Mouse (Mus musculus) layer of hippocampus, postnatal 36 days (tissue): ENCODE results near the gene 1600002K03Rik. TPM values are rescaled to one million over a fixed set of nuclear protein-coding genes. Genes with fewer than 3 reads are reported as not detected.
A peak's percentile ranks its signal among the peaks of the same experiment; 100 is the strongest.

Experiments used
- DNase-seq, 2 experiments: peaks; one replicate each; pipeline ENCODE4 v3.0.0; 2022
- total RNA-seq, 2 experiments: library from RNA; stranded (reverse); gene quantifications; 2 replicates each; pipeline ENCODE4 v1.2.3; 2021

1600002K03Rik gene
- total RNA-seq, 2 experiments from 2014 or later, result 6.4 to 6.9 TPM

- peak; percentile 97 to 98 for DNase-seq
Observed at GRCm38 (mm10) chr10:80141243-80141642, 31.5 kb upstream of the 1600002K03Rik start.

- DNase-seq, result peak; percentile 92 to 93
Observed at GRCm38 (mm10) chr10:80141786-80142529, 30.8 kb upstream of the 1600002K03Rik start.

GRCm38 (mm10) chr10:80142530-80142925 lies 30.2 kb upstream of the 1600002K03Rik start:
- no peak for DNase-seq

- no peak for DNase-seq
Observed at GRCm38 (mm10) chr10:80143664-80144063, 29.1 kb upstream of the 1600002K03Rik start.

GRCm38 (mm10) chr10:80144159-80144558 lies 28.6 kb upstream of the 1600002K03Rik start:
- DNase-seq, result no peak

GRCm38 (mm10) chr10:80144864-80145838 lies 27.6 kb upstream of the 1600002K03Rik start:
- peak; percentile 71 to 72 for DNase-seq

GRCm38 (mm10) chr10:80145896-80146295 lies 26.8 kb upstream of the 1600002K03Rik start:
- no peak for DNase-seq

- DNase-seq, result no peak
Observed at GRCm38 (mm10) chr10:80146568-80147011, 26.2 kb upstream of the 1600002K03Rik start.

GRCm38 (mm10) chr10:80147146-80147718 lies 25.5 kb upstream of the 1600002K03Rik start:
- no peak for DNase-seq

- DNase-seq, result no peak
Observed at GRCm38 (mm10) chr10:80147719-80148601, 24.8 kb upstream of the 1600002K03Rik start, which contains the start of gene Midn. TSS of gene Midn (plus strand) at chr10:80148272.

GRCm38 (mm10) chr10:80148610-80149290 lies 24.0 kb upstream of the 1600002K03Rik start:
- DNase-seq, result peak; percentile 93 to 94

- peak; percentile 97 to 98 for DNase-seq
Observed at GRCm38 (mm10) chr10:80149291-80150225, 23.2 kb upstream of the 1600002K03Rik start.

GRCm38 (mm10) chr10:80150226-80151210 lies 22.2 kb upstream of the 1600002K03Rik start:
- no peak for DNase-seq

GRCm38 (mm10) chr10:80151211-80152034 lies 21.3 kb upstream of the 1600002K03Rik start:
- DNase-seq, result no peak

GRCm38 (mm10) chr10:80152071-80152872 lies 20.5 kb upstream of the 1600002K03Rik start:
- DNase-seq, result no peak

- no peak for DNase-seq
Observed at GRCm38 (mm10) chr10:80152873-80153260, 19.9 kb upstream of the 1600002K03Rik start.

GRCm38 (mm10) chr10:80153713-80154112 lies 19.0 kb upstream of the 1600002K03Rik start:
- DNase-seq, result no peak
